Mouse (Mus musculus): ENCODE measurements around the gene Rpa1.

- TF ChIP-seq CTCF (IDR thresholded peaks at IDR 0.05; ENCODE audit: low read depth) (peak; percentile 96), EP300 (IDR thresholded peaks at IDR 0.05; ENCODE audit: low read depth) (no peak)
These were observed 57.4 kb downstream of the Rpa1 start for GRCm38 (mm10) chr11:75290566-75291271.
